Mouse (Mus musculus): ENCODE results near the gene Cfap54.

The Cfap54 gene

DNA sequence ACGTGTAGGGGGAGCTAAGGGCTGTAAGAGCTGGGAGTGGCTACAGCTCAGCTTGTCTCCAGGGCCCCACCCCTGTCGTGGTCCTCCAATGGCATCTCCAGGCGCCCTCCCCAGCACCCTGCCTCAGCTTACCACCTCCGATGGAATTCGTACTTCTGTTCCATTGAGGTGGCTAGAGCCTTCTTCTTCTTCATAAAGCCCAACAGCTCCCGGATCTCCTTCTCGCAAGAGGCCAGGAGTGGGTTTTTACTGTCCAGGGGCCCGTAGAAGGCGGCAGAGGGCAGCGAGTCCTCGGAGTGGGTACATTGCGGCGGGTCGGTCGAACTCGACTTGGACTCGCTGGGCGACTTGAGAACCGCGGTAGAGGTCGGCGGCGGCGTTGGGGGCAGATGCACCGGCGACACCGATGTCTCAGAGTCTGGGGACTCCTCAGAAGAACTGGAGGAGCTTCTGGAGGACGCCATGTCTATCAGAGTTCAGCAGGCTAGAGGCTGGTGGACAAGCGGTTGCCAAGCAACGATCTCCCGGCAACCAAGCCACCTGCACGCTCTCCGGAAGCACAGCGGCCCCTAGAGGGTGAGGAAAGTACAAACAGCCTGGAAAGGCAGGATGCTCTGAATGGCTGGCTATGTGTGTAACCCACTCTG, at the start of gene Cfap54:
Cfap54 (minus strand) TSS at position 486 of the 647 bp plus-strand sequence.
- peak; percentile 81 for DNase-seq (ENCODE audit: low spot score)

DNA sequence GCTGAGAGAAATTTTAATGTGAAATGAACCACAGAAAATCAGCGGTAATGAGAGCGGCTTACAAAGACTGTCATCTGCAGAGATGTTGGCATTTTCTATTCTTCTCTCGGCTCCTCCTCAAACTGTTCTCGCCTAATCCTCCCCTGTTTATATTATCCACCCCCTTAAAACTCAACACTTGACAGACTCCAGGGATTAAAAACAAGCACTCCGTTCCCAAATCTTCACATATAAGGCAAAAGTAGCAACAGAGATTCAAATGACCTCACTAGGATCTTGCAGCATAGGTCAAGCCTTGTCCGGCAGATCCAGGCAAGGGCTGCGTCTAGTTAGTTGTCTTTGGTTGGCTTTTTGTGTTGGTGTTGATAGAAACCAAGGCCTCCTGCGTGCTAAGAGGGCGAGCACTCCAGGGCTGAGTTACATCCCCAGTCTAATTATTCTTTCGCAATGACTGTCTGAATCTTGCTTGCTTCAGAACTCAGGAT, 49.1 kb upstream of the Cfap54 start:
- no peak for DNase-seq (ENCODE audit: low spot score)

DNA sequence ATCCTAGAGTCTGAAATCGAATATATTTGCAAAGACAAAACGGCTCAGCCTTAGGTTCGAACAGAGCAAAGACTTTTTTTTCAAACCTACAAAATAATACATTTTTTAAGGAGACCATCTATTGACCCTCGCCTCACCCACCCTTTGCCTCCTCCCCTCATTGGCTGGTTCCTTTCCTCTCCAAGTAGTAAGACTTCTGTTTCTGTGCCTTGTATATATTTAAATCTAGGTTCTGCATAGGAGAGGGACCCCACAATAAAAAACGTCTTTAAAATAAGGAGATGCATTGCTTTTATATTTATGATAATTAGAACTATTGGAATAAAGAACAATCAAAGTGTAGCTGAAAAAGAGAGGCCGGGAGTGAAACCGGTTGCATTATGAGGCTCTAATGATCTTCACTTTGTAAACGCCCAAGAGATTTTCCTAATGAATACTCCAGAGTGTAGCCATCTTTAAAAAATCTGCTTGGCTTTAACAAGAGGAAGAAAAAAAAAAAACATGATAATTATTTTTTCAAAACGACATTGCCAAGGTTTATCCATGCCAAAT, 48.6 kb upstream of the Cfap54 start:
- DNase-seq (ENCODE audit: low spot score): no peak

DNA sequence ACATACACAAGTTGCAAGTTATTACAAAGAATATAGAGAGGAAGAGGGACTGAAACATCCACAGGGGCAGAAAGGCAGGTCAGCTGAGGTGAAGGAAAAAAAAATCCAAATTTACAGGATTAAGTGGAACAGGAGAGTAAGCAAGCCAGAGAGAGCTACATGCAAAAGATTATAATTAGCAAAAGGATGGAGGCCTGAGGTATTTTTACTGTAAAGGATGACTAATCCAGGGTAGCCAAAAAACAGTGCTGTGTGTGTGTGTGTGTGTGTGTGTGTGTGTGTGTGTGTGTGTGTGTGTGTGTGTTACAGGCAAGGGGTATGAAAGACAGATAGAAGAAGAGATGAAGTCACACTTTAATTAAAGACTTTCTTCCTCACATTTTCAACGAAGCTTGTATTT, 47.9 kb upstream of the Cfap54 start:
- no peak for DNase-seq (ENCODE audit: low spot score)

DNA sequence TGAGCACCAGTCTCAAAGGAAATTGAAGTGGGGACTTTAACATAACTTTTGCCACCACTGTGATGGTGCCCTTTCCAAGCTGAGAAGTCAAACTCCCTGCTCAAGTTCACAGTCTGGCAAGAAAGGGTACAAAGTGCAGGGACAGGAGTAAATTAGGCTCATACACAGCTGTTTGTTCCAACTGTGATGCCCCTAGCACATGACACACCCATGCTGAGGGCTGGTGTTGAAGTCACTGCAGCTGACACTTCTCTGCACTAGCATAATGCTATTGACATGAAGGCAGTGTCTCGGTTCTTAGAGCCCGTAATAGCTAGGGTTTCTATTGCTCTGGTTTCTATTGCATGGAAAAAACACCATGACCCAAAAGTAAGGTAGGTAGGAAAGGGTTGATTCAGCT, 47.1 kb upstream of the Cfap54 start:
- DNase-seq (ENCODE audit: low spot score): no peak

DNA sequence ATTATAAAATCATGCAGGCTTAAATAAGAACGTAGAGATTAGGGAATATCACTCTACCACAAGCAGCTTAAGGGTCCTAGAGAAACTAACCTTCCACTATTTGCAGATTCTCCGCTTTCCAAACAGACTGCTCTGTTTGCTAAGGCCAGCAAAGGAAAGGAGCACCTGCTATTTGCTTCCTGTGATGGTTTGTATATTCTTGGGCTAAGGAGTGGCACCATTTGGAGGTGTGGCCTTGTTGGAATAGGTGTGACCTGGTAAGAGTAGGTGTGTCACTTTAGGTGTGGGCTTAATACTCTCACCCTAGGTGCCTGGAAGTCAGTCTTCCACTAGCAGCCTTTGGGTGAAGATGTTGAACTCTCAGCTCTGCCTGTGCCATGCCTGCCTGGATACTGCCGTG, 44.6 kb upstream of the Cfap54 start:
- no peak for DNase-seq (ENCODE audit: low spot score)

DNA sequence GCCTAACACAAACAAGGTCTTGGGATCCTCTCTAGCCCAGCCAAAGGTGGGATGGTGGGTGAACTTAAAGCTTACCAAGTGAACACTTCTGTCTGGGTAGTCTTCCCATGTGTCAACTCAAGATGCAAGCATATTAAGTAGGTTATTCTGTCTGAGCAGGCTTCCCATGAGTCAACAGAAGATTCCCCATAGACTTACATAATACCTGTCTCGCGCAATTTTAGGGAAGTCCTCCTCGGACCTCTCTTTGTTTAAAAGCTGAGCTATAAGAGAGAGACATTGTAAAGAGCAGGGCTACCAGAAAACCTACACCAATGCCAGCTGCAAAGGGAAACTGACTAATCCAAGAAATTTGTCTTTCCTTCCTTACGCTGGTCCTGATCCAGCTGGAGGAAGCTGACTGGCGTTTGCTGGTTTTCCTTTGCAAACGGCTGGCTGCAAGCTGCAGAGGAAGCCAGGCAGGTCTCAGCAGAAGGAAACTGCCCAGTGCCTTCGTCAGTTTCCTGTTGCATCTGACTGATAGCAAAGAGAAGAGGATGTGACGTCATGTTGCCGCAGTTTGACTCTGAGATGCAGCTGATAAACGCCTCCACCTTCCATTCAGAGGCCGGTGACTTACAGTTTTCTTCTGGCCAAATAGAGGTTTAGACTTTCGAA, 42.7 kb upstream of the Cfap54 start:
- peak; percentile 34 for DNase-seq (ENCODE audit: low spot score)

DNA sequence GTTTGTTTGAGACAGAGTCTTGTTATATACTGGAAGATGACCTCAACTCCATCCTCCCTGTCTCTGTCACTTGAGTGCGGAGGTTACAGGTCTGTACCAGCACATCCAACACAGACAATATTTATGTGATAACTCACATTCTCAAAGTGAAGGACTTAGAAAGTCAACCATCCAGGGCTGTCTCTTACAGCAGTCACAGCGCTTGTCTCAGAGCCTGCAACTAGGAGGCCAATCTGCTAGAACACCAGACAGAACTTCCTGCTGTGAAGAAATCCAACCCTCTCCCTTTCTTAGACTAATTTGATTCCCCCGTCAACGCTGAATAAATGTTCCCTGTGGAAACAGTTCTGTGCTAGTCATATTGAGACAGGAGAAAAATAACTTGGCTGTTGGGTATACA, 41.9 kb upstream of the Cfap54 start:
- DNase-seq (ENCODE audit: low spot score): no peak

DNA sequence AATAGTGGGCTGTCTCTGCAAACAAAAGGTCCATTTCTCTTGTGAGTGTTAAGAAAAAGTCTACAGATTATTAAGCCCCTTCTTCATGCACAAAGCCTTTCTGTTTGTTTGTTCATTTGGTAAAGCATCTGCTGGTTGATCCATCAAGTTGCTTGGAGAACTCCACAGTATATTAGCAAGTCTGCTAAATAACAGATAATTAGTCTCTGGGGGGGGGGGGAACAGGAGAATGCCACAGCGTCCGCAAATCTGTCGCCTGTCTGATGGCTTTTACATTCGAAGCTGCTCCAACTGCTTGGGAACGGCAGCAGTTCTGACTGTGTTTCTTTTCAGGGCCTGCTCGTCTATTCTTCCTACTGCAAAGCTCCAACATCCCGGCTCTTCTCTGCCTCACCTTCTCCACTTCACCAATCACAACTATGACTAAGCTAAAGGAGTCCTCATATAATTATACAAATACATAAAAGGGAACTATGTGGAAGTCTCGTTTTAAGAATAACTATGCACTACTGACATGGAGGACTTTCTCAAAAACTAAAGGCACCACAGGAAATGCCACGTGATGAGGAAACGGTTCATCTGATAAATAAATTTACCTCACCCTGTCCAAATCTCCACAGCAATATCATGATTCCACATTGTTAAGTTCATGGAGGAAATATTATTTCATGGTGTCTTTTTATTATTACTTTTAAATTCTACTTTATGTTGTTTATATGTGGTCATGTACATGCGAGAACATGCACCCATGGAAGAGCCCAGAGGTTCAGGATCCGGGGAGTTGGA, 41.2 kb upstream of the Cfap54 start:
- no peak for DNase-seq (ENCODE audit: low spot score)

DNA sequence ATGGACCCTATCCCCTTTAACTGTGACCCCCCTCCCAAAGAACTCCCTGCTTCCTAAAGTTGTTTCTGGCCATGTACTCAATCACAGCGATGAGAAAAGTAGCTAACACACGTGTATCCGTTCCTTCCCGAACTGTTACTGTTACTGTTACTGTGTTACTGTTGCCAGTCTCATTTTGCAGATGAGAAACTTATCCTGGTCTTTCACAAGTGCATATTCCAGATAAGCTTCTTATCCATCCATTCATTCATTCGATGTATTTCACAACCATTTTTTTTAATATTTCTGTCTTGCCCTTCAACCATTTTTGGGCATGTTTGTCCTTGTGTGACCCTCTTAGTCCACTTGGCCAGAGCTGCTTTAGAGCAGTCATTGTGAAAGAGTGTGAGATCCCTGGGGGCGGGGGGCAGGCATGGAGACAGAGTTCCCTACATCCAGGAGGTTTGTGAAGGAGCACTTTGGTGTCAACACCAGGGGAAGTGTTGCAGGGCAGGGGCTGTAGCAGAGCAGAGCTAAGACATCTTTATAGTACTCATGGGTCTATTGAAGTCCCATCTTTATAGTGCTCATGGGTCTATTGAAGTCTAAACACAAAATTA, 39.9 kb upstream of the Cfap54 start:
- DNase-seq (ENCODE audit: low spot score): no peak

DNA sequence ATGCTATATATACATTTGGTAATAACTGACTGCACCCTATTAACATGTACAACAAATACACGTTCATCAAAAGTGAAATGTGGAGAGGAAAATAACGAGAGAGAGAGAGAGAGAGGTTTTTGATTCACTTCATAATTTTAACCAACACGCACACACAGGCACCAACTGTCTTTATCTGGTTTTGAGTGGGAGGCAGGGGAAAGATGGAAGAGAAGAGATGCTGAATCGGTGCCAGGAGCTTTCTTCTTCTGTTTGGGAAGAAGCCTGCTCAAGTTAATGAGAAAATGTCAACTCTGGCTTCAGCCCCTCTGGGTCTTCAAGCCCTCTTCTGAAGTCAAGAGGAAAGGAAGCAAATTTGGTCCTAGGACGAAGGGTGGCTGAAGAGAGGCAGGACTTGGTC, 38.4 kb upstream of the Cfap54 start:
- no peak for DNase-seq (ENCODE audit: low spot score)

DNA sequence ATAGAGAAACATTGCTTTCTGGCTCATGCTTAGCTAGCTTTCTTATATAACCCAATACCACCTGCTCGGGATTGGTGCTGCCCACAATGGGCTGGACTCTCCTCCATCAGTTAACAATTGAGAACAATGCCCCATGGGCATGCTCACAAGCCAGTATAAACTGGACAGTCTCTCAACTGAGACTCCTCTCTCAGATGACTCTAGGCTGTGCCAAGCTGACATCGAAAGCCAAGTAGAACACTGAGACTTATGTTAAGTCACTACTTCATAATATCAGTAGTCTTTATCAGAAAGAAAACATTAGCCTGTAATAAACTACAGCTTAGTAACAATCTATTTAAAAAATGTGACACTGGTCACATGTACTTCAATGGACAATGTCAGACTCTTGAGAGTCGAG, 35.2 kb upstream of the Cfap54 start:
- DNase-seq (ENCODE audit: low spot score): no peak

DNA sequence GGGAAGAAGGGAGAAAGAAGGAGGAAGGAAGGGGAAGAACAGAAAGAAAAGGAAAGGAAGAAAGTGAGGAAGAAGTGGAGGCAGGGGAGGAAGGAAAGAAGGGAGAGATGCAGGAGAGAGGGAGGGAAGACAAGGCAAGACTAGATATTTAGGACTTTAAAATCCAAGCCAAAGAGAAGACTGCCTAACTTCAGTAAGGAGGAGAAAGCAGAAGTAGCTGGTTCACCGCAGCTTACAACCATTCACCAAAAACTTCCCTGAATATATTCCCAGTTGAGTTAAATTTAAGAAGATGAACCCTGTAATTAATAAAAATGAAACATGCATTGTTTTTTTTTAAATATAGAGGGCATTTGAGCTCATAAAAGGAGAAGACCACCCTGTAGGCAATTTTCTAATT, 34.3 kb upstream of the Cfap54 start:
- no peak for DNase-seq (ENCODE audit: low spot score)

DNA sequence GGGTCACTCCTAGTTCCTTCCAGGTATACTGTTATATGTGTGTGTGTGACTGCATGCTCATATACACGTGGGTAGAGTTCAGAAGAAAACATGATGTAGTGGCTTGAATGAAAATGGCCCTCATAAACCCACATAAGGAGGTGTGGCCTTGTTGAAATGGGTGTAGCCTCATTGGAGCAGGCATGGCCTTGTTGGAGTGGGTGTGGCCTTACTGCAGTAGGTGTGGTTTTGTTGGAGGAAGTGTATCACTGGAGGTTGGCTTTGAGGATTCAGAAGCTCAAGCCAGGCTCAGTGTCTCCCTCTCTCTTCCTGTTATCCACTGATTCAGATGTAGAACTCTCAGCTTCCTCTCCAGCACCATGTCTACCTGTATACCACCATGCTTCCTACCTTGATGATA, 33.4 kb upstream of the Cfap54 start:
- DNase-seq (ENCODE audit: low spot score): no peak

DNA sequence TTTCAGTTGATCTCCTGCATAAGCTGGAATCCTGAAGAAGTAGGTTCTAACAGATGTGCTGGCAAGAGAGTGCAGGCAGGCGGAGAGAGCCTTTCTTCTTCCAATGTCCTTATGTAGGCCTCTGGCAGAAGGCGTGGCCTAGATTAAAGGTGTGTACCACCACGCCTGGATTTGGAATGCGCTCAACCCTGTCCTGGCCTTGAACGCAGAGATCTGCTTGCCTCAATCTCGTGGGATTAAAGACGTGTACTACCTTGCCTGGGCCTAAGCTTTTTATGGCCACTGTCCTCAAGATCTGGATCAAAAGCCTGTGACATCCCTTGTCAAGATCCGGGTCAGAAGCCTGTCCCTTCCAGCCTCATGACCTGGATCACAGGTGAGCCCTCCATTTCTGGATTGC, 32.5 kb upstream of the Cfap54 start:
- no peak for DNase-seq (ENCODE audit: low spot score)

DNA sequence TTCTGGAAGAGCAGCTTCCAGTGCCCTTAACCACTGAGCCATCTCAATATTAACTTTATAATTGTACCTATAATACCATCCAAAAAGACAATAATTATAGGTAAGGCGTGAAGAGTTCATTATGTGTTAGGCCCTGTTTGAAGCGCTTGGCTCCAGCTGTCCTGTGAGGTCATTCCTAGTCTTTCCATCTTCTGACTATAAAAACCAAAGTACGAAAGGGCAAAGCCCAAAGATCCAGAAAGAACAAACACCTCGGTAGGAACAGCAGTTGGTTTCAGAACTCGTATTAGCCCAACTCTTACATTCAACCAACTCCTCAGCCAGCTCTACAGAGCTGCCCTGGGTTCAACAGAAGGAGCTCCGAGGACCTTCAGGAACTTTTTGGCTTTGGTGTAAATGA, 30.6 kb upstream of the Cfap54 start:
- no peak for DNase-seq (ENCODE audit: low spot score)

DNA sequence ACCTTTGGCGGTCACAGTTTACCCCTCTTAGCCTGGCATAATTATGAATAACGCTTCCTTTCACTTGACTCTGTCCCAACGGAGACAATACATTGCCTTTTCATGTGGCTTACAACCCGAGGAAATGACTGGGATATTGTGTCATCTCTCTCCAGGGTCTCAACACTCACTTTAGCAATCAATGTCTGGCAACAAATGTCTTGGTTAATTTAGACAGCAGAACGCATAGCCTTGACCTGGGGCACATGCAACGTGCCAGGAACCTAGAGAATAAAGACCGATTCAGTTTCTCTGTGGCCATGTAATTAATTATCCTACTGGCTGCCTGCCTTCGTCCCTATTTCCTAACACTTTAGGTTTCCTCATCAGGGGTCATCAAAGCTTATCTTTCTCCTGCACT, 30.0 kb upstream of the Cfap54 start:
- DNase-seq (ENCODE audit: low spot score): no peak

DNA sequence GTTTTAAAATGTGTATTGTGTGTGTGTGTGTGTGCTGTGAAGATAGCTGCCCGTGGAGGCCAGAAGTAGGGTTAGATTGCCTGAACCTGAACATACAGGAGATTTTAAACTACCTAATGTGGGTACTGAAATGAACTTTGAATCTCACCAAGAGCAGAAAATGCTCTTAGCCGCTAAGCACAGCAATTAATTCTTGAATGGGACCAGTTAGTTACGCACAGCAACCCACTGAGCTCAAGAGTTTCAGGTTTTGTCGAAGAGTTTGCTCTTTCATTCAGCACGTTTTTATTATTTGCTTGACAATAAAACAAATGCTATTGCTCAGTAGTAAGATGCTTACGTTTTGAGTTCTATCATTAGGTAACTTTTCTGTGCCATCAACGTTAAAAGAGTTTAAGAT, 23.9 kb upstream of the Cfap54 start:
- DNase-seq (ENCODE audit: low spot score): no peak

DNA sequence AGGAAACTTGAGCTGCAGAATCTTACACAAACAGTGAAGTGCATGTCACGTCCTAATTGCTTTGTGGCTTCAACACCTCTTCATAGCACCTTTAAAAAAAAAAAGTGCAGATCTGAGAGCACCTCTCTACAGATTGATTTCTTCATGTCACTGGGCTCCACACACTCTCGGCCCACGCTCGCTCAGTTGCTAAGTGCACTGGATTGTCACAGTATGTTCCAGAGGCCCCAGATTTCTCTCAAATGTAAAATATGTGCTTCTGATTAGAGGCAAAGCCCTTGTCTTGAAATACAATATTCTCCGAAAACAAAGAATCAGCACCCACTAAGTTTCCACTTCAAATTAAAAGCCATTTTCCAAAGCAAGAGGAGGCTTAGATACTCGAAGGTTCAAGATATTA, 22.9 kb upstream of the Cfap54 start:
- no peak for DNase-seq (ENCODE audit: low spot score)

DNA sequence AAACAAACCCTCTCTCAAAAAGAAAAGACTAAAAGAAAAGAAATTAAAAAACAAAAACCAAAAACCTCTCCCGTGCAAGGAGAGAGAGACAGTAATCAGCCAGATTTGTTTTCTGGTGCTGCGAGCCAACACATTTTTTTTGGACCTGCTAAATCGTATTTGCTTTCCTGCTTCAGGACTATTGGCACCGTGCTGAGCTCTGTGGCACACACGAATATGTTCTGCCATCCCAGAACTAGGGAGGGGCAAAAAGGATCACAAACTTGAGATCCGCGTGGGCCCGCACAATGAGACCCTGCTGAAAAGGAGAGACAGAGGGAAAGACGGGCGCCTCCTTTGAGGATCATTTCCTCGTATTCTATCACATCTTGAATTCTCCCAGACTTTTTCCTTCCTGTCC, 22.3 kb upstream of the Cfap54 start:
- DNase-seq (ENCODE audit: low spot score): no peak

DNA sequence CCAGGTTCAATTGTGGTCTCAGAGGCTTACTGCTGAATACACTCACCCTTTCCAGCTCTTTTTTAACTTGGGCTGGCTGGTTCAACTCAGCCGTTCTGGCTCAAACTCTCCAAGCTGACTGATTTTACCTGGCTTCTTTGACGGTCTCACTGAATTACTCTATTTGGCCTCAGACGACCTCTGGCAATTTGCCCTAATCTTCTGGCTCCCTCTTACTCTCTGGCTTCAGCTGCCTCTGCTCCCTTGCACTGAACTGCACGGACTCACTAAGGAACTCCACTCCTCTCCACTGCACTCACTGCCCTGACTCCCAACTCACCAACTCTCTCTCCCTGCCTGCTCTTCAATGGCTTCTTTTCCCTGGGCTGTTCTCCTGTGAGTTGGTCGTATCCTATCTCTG, 20.9 kb upstream of the Cfap54 start:
- DNase-seq (ENCODE audit: low spot score): no peak

DNA sequence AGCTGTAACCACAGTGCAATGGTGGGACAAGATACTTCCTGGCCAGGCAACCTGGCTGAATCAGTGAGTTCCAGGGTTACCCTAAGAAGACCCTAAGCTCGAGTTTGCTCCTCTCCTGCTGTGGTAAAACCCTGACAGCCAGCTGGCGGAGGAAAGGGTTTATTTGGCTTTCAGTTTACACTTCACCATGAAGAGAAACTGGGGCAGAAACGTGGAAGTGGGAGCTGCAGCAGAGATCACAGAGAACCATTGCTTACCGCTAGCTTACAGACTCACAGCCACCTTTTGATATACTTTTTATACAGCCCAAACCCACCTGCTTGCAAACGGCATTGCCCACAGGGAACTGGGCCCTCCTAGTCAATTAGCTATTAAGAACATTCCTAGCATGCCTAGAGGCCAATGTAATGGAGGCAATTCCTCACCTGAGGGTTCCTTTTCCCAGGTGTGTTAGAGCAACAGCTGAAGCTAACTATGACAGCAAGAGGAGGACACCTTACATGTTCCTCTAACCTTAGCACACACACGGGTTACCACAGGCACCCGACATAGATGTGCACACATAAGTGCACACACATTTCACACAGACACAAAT, 16.9 kb upstream of the Cfap54 start:
- DNase-seq (ENCODE audit: low spot score): no peak

Measured in spleen, adult 12 weeks (tissue).